Mouse (Mus musculus): ENCODE measurements around the gene Map2k6.

DNA sequence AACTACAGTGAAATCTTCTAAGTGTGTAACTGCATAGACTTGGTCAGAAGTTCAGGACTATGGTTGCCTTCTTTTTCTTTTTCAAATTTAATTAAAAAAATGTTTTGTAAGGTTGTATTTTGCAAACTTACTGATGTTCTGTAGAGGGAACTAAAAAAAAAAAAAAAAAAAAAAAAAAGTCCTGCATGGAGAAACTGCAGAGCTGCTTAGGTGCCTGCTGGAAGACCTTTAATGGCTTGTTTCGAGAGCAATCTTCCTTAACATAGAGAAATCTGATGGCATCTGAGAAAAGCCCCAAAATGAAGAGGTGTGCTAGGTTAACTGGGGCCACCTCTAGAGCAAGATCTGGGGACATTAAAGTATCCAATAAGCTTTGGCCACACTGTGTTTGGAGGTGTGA lies 1.4 kb downstream of the Map2k6 start:
- TF ChIP-seq EP300 (IDR thresholded peaks at IDR 0.05; ENCODE audit: low read depth) (no peak), CTCF (IDR thresholded peaks at IDR 0.05; ENCODE audit: low read depth) (no peak)
